In genomic region chr2:156179796-156180093, GRCm38 (mm10) we compare ENCODE assay signal across 8 mouse cellular contexts. TPM values are rescaled to one million over a fixed set of nuclear protein-coding genes. Genes with fewer than 3 reads are reported as not detected.
DNase-seq lines count a peak whose midpoint lies in the region; ATAC-seq lines count a peak whose summit lies in the region.

No protein-coding gene starts in this region.

- H3K36me3 ChIP-seq in kidney, embryonic 16.5 days (ENCODE audit: insufficient read depth, low read length): peaks cover 11% of the 10 kb centered on the region
- peaks cover 43% of the 10 kb centered on the region for H3K36me3 ChIP-seq in embryonic facial prominence, embryonic 10.5 days (replicated peaks)
- peaks cover 4% of the 10 kb centered on the region for H3K36me3 ChIP-seq in hindbrain, embryonic 16.5 days (ENCODE audit: control insufficient read depth, insufficient read depth, low read length)
- peaks cover 9% of the 10 kb centered on the region; the same call in 1 of the 2 replicates for H3K36me3 ChIP-seq in midbrain, embryonic 15.5 days (replicated peaks)

- WGBS in kidney, embryonic 16.5 days: 0% methylated on average over 35 of the region's 41 CpGs
- under 1% methylated on average over 41 of the region's 41 CpGs for WGBS in embryonic facial prominence, embryonic 10.5 days
- WGBS in hindbrain, embryonic 16.5 days: 0% methylated on average over 41 of the region's 41 CpGs
- under 1% methylated on average over 36 of the region's 41 CpGs for WGBS in midbrain, embryonic 15.5 days

- H3K4me3 ChIP-seq in kidney, embryonic 16.5 days (ENCODE audit: low read length): peak overlapping the region; percentile 100
- H3K4me3 ChIP-seq in embryonic facial prominence, embryonic 10.5 days: peak overlapping the region; percentile 78
- H3K4me3 ChIP-seq in hindbrain, embryonic 16.5 days (ENCODE audit: low read length): peak overlapping the region; percentile 82
- peak overlapping the region; percentile 93 for H3K4me3 ChIP-seq in midbrain, embryonic 15.5 days

- H3K4me2 ChIP-seq in kidney, embryonic 16.5 days (replicated peaks; ENCODE audit: low read depth, low read length): no peak overlapping the region
- no peak overlapping the region for H3K4me2 ChIP-seq in hindbrain, embryonic 16.5 days (ENCODE audit: low read length)
- H3K4me2 ChIP-seq in midbrain, embryonic 15.5 days: no peak overlapping the region

- peaks cover 21% of the 10 kb centered on the region for H3K4me1 ChIP-seq in kidney, embryonic 16.5 days (ENCODE audit: insufficient read depth, low read length)
- H3K4me1 ChIP-seq in embryonic facial prominence, embryonic 10.5 days: peaks cover 27% of the 10 kb centered on the region
- H3K4me1 ChIP-seq in hindbrain, embryonic 16.5 days (ENCODE audit: control insufficient read depth, insufficient read depth, low read depth, low read length): peaks cover 25% of the 10 kb centered on the region
- peaks cover 34% of the 10 kb centered on the region for H3K4me1 ChIP-seq in midbrain, embryonic 15.5 days

- peak overlapping the region; percentile 100 for H3K9ac ChIP-seq in kidney, embryonic 16.5 days (replicated peaks; ENCODE audit: low read length)
- peak overlapping the region; percentile 100 for H3K9ac ChIP-seq in hindbrain, embryonic 16.5 days (ENCODE audit: low read depth, low read length)
- peak overlapping the region; percentile 99 for H3K9ac ChIP-seq in midbrain, embryonic 15.5 days

- H3K27me3 ChIP-seq in kidney, embryonic 16.5 days (ENCODE audit: insufficient read depth, low read length): no peaks in the 10 kb centered on the region
- no peaks in the 10 kb centered on the region for H3K27me3 ChIP-seq in embryonic facial prominence, embryonic 10.5 days (replicated peaks; ENCODE audit: low read depth, poor library complexity, severe bottlenecking)
- no peaks in the 10 kb centered on the region for H3K27me3 ChIP-seq in hindbrain, embryonic 16.5 days (replicated peaks; ENCODE audit: control insufficient read depth, insufficient read depth, low read length)
- H3K27me3 ChIP-seq in midbrain, embryonic 15.5 days (replicated peaks): no peaks in the 10 kb centered on the region

- H3K9me3 ChIP-seq in kidney, embryonic 16.5 days (ENCODE audit: low read length): no peaks in the 10 kb centered on the region
- H3K9me3 ChIP-seq in embryonic facial prominence, embryonic 10.5 days: no peaks in the 10 kb centered on the region
- no peaks in the 10 kb centered on the region for H3K9me3 ChIP-seq in hindbrain, embryonic 16.5 days (ENCODE audit: control insufficient read depth, low read length)
- no peaks in the 10 kb centered on the region for H3K9me3 ChIP-seq in midbrain, embryonic 15.5 days

- H3K27ac ChIP-seq in kidney, embryonic 16.5 days (ENCODE audit: low read length): peak overlapping the region; percentile 97
- peak overlapping the region; percentile 99 for H3K27ac ChIP-seq in embryonic facial prominence, embryonic 10.5 days (replicated peaks)
- H3K27ac ChIP-seq in hindbrain, embryonic 16.5 days (ENCODE audit: low read depth, low read length): peak overlapping the region; percentile 97
- peak overlapping the region; percentile 94 for H3K27ac ChIP-seq in midbrain, embryonic 15.5 days

- DNase-seq in kidney, adult 8-10 months: no peak
- no peak for DNase-seq in embryonic facial prominence, embryonic 10.5 days (ENCODE audit: low spot score)
- no peak for DNase-seq in embryo, embryonic 9.5 days (ENCODE audit: extremely low spot score)
- DNase-seq in urinary bladder, postnatal 14 days (ENCODE audit: low spot score): no peak
- no peak for DNase-seq in thymus, postnatal 4 days

- ATAC-seq in kidney, embryonic 16.5 days (ENCODE audit: low FRiP score, low TSS enrichment): no peak
- ATAC-seq in hindbrain, embryonic 16.5 days: peak; percentile 7; the same call in 1 of the 2 replicates
- peak; percentile 38; the same call in 1 of the 2 replicates for ATAC-seq in midbrain, embryonic 15.5 days (replicated peaks)

RNA-seq across cellular contexts. Expression of gene Rbm39, which starts 0.3 kb away (rescaled TPM):
- 569 and 661 TPM in 2 replicates for polyA plus RNA-seq in kidney, embryonic 16.5 days (2015; fragmentation: Nextera tagmentation; extraction: Ambion mirVana)
- 557 and 577 TPM in 2 replicates for polyA plus RNA-seq in embryonic facial prominence, embryonic 10.5 days (2016; fragmentation: Nextera tagmentation; extraction: Ambion mirVana)
- polyA plus RNA-seq in hindbrain, embryonic 16.5 days (2015; fragmentation: Nextera tagmentation; extraction: Ambion mirVana): 369 and 377 TPM in 2 replicates
- 427 and 448 TPM in 2 replicates for polyA plus RNA-seq in midbrain, embryonic 15.5 days (2015; fragmentation: Nextera tagmentation; extraction: Ambion mirVana)

RNA-seq across cellular contexts. Expression of gene Phf20, which starts 16.5 kb away (rescaled TPM):
- polyA plus RNA-seq in kidney, embryonic 16.5 days (2015; fragmentation: Nextera tagmentation; extraction: Ambion mirVana): 68.2 and 82.5 TPM in 2 replicates
- 70.3 and 74.5 TPM in 2 replicates for polyA plus RNA-seq in embryonic facial prominence, embryonic 10.5 days (2016; fragmentation: Nextera tagmentation; extraction: Ambion mirVana)
- polyA plus RNA-seq in hindbrain, embryonic 16.5 days (2015; fragmentation: Nextera tagmentation; extraction: Ambion mirVana): 111 and 117 TPM in 2 replicates
- 113 and 119 TPM in 2 replicates for polyA plus RNA-seq in midbrain, embryonic 15.5 days (2015; fragmentation: Nextera tagmentation; extraction: Ambion mirVana)

RNA-seq across cellular contexts. Expression of gene Nfs1, which starts 35.8 kb away (rescaled TPM):
- polyA plus RNA-seq in kidney, embryonic 16.5 days (2015; fragmentation: Nextera tagmentation; extraction: Ambion mirVana): 56.1 and 60.1 TPM in 2 replicates
- 37.7 and 42.1 TPM in 2 replicates for polyA plus RNA-seq in embryonic facial prominence, embryonic 10.5 days (2016; fragmentation: Nextera tagmentation; extraction: Ambion mirVana)
- 37.7 and 39.9 TPM in 2 replicates for polyA plus RNA-seq in hindbrain, embryonic 16.5 days (2015; fragmentation: Nextera tagmentation; extraction: Ambion mirVana)
- 35.4 and 35.8 TPM in 2 replicates for polyA plus RNA-seq in midbrain, embryonic 15.5 days (2015; fragmentation: Nextera tagmentation; extraction: Ambion mirVana)

RNA-seq across cellular contexts. Expression of gene Romo1, which starts 35.9 kb away (rescaled TPM):
- polyA plus RNA-seq in kidney, embryonic 16.5 days (2015; fragmentation: Nextera tagmentation; extraction: Ambion mirVana): 361 and 371 TPM in 2 replicates
- 396 and 400 TPM in 2 replicates for polyA plus RNA-seq in embryonic facial prominence, embryonic 10.5 days (2016; fragmentation: Nextera tagmentation; extraction: Ambion mirVana)
- polyA plus RNA-seq in hindbrain, embryonic 16.5 days (2015; fragmentation: Nextera tagmentation; extraction: Ambion mirVana): 393 and 432 TPM in 2 replicates
- 377 and 400 TPM in 2 replicates for polyA plus RNA-seq in midbrain, embryonic 15.5 days (2015; fragmentation: Nextera tagmentation; extraction: Ambion mirVana)

RNA-seq across cellular contexts. Expression of gene Gm28036, which starts 52.9 kb away (rescaled TPM):
- polyA plus RNA-seq in kidney, embryonic 16.5 days (2015; fragmentation: Nextera tagmentation; extraction: Ambion mirVana): 22.0 and 26.5 TPM in 2 replicates
- 23.3 and 35.7 TPM in 2 replicates for polyA plus RNA-seq in embryonic facial prominence, embryonic 10.5 days (2016; fragmentation: Nextera tagmentation; extraction: Ambion mirVana)
- 15.5 and 19.5 TPM in 2 replicates for polyA plus RNA-seq in hindbrain, embryonic 16.5 days (2015; fragmentation: Nextera tagmentation; extraction: Ambion mirVana)
- 15.6 and 20.9 TPM in 2 replicates for polyA plus RNA-seq in midbrain, embryonic 15.5 days (2015; fragmentation: Nextera tagmentation; extraction: Ambion mirVana)
